Mouse (Mus musculus) hindbrain, embryonic 13.5 days (tissue): ENCODE measurements around the gene Ppp4r2. TPM values are rescaled to one million over a fixed set of nuclear protein-coding genes. Genes with fewer than 3 reads are reported as not detected.
A peak's percentile ranks its signal among the peaks of the same experiment; 100 is the strongest.

Experiments
- ATAC-seq: fragments of 200-750 bp; cut with Nextera tagmentation; 2 replicates; pipeline ENCODE4 v1.8.0; 2017; ENCODE audit warnings: moderate TSS enrichment; ENCODE audit not compliant: low FRiP score
- H3K27ac ChIP-seq: fragments of 300-500 bp; sonication (generic); 2 replicates; pipeline ENCODE4 v1.5.1; 2015; ENCODE audit warnings: inconsistent platforms, mild to moderate bottlenecking, moderate library complexity
- H3K27me3 ChIP-seq: fragments of 300-500 bp; sonication (generic); 2 replicates; pipeline ENCODE4 v1.6.1; 2015; ENCODE audit warnings: mild to moderate bottlenecking, inconsistent platforms
- H3K36me3 ChIP-seq: fragments of 300-500 bp; sonication (generic); 2 replicates; pipeline ENCODE4 v1.6.1; 2015; ENCODE audit warnings: mild to moderate bottlenecking, inconsistent platforms
- H3K4me1 ChIP-seq: fragments of 300-500 bp; sonication (generic); replicated peaks from 2 replicates; pipeline ENCODE4 v1.6.1; 2015; ENCODE audit warnings: inconsistent platforms
- H3K4me2 ChIP-seq: fragments of 300-500 bp; sonication (generic); 2 replicates; pipeline ENCODE4 v1.6.1; 2015; ENCODE audit warnings: inconsistent platforms, mild to moderate bottlenecking, moderate library complexity
- H3K4me3 ChIP-seq: fragments of 300-500 bp; sonication (generic); 2 replicates; pipeline ENCODE4 v1.5.1; 2015; ENCODE audit warnings: mild to moderate bottlenecking, inconsistent platforms
- H3K9ac ChIP-seq: fragments of 300-500 bp; sonication (generic); 2 replicates; pipeline ENCODE4 v1.6.1; 2015; ENCODE audit warnings: mild to moderate bottlenecking, inconsistent platforms
- H3K9me3 ChIP-seq: fragments of 300-500 bp; sonication (generic); 2 replicates; pipeline ENCODE4 v1.6.1; 2016; ENCODE audit warnings: inconsistent platforms
- whole genome bisulfite sequencing: fragments of 180-500 bp; shearing (Covaris S2); methylation state at CpG from one replicate; pipeline ENCODE4 v1.1.7; 2015; 5-methylcytosine and 5-hydroxymethylcytosine counted together
- polyA plus RNA-seq: library from polyadenylated mRNA; unstranded; fragments of >200 nt; fragmentation: Nextera tagmentation; extraction: Ambion mirVana; gene quantifications from 2 replicates; pipeline ENCODE4 v1.2.1, GENCODE M21; 2015

The Ppp4r2 gene
- polyA plus RNA-seq, 1 experiment from 2014 or later: 20.9 TPM

DNA sequence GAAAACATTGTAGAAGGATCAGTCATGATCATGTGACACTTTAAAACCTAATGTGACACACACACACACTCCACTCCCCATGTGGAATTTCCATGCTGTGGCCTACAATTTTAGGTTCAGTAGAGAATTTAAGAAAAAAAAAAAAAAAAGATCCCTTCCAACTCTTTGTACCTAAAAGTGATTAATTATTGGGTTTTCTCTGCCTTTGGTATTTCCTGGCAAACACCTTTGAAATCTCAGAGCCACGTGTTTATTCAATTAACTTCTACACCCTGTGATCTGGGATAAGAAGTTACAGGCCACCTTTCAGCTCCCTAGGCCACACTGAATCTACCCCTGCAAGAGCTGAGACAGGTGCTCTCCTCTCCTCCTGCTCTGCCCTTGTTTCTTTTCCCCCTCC, 25.7 kb upstream of the Ppp4r2 start:
- WGBS: 70% methylated on average over 1 of the region's 1 CpGs
- H3K4me1 ChIP-seq: 0 out of 2 replicates have a peak, but pooled peaks cover 2% of the 10 kb centered on the region

DNA sequence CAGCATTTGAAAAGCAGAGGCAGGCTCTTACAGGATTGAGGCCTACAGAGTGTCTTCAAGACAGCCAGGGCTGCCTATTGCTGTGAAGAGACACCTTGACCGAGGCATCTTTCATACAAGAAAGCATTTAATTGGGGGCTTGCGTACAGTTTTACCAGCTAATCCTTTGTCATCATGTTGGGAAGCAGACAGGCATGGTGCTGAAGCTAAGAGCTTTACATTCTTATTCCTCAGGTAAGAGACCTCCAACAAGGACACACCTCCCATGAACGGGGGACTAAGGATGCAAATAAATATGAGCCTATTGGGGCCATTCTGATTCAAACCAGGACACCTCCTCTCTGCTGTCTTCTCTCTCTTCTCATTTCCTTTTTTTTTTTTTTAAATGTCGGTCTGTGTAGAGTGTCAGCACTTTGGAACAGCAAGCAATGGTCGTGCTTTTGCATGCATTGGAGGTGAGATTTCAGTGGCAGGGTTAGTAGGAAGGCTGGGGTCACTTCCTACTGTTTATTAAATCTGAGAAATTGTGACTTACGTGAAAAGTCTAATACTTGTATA, 25.1 kb upstream of the Ppp4r2 start:
- Histone ChIP-seq H3K27me3 (no peaks in the 10 kb centered on the region), H3K4me3 (no peak overlapping the region), H3K36me3 (no peaks in the 10 kb centered on the region), H3K4me1 (no peaks in the 10 kb centered on the region), H3K27ac (no peak overlapping the region), H3K4me2 (no peak overlapping the region), H3K9me3 (no peaks in the 10 kb centered on the region), H3K9ac (no peak overlapping the region)
- ATAC-seq: no peak
- WGBS: 94% methylated on average over 6 of the region's 6 CpGs

More for the DNA sequence above, 25.7 kb upstream of the Ppp4r2 start:
- Histone ChIP-seq H3K4me2 (no peak overlapping the region), H3K27ac (no peak overlapping the region), H3K4me3 (no peak overlapping the region), H3K9ac (no peak overlapping the region), H3K27me3 (no peaks in the 10 kb centered on the region), H3K9me3 (no peaks in the 10 kb centered on the region), H3K36me3 (no peaks in the 10 kb centered on the region)
- no peak for ATAC-seq

DNA sequence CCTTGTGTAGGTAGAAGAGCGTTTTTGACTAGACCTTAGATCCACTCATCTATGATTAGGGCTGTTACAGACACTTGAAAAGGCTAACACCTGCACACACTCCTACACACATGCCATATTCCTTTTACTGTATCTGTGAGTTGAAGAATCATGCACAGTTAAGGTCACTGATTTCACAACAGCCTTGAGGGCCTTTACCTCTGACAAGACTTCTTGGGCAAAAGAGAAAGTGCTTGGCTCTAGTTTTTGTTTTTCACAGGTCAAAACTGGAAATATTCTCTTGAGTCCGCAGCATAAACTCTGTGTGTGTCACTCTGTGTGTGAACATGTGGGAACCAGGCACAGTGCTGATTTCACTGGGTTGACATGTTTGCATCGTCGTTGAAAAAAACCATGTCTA, 23.3 kb upstream of the Ppp4r2 start:
- H3K27me3 ChIP-seq: no peaks in the 10 kb centered on the region

GRCm38 (mm10) chr6:100811731-100812130, 21.7 kb upstream of the Ppp4r2 start:
- ATAC-seq: no peak
- 82% methylated on average over 3 of the region's 3 CpGs for WGBS
- H3K4me1 ChIP-seq: no peaks in the 10 kb centered on the region
- no peak overlapping the region for H3K4me2 ChIP-seq
- H3K36me3 ChIP-seq: no peaks in the 10 kb centered on the region
- H3K27ac ChIP-seq: no peak overlapping the region
- no peak overlapping the region for H3K4me3 ChIP-seq
- no peaks in the 10 kb centered on the region for H3K9me3 ChIP-seq
- H3K9ac ChIP-seq: no peak overlapping the region
- no peaks in the 10 kb centered on the region for H3K27me3 ChIP-seq

More for the DNA sequence above, 23.3 kb upstream of the Ppp4r2 start:
- H3K4me1 ChIP-seq: no peaks in the 10 kb centered on the region
- WGBS: 90% methylated on average over 4 of the region's 4 CpGs
- H3K9me3 ChIP-seq: no peaks in the 10 kb centered on the region
- no peak overlapping the region for H3K27ac ChIP-seq
- H3K9ac ChIP-seq: no peak overlapping the region
- no peaks in the 10 kb centered on the region for H3K36me3 ChIP-seq
- no peak for ATAC-seq
- H3K4me2 ChIP-seq: no peak overlapping the region
- H3K4me3 ChIP-seq: no peak overlapping the region

DNA sequence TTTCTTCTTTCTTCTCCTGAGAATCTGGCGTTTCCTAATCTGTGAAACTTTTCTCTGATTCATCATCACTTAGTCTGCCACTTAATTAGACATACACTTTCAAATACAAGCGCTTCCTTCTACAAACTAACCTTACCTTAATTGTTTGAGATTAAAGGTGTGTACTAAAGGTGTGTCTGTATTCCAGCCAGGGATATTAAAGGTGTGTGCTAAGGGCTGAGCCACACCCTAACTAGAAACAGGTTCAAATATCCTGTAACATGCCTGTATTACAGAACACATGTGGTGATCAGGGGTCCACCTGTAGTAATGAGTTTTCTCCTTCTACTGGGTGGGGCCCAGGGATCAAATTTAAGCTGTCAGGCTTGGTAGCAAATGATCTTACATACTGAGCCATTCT, 12.1 kb upstream of the Ppp4r2 start:
- no peaks in the 10 kb centered on the region for H3K27me3 ChIP-seq
- no peak overlapping the region for H3K9ac ChIP-seq
- no peaks in the 10 kb centered on the region for H3K4me1 ChIP-seq
- no peaks in the 10 kb centered on the region for H3K9me3 ChIP-seq
- WGBS: 90% methylated on average over 2 of the region's 2 CpGs
- no peak overlapping the region for H3K4me2 ChIP-seq
- no peak overlapping the region for H3K4me3 ChIP-seq
- H3K36me3 ChIP-seq: no peaks in the 10 kb centered on the region
- ATAC-seq: no peak
- no peak overlapping the region for H3K27ac ChIP-seq

DNA sequence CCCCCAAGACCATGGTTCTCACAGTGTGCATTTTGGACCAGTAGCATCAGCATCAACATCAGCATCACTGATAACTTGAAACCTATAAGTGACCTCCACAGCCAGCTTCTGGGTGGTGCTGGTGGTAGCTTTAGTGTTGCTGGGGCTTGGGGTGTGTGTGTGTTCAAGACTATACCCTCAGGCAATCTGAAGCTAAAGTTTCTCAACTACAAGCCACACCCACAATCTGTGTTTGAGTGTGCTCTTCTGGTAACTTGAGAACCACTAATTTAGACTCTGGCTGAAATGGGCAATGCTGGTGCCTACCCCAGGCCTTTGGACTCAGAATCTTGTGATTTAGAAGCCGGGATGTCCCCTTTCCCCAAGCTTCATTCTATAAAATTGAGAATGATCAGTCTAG, 10.1 kb upstream of the Ppp4r2 start:
- Histone ChIP-seq H3K27ac (no peak overlapping the region), H3K9ac (no peak overlapping the region), H3K36me3 (no peaks in the 10 kb centered on the region), H3K27me3 (no peaks in the 10 kb centered on the region), H3K4me1 (no peaks in the 10 kb centered on the region), H3K4me2 (no peak overlapping the region), H3K9me3 (no peaks in the 10 kb centered on the region), H3K4me3 (no peak overlapping the region)
- 85% methylated on average over 1 of the region's 1 CpGs for WGBS
- ATAC-seq: no peak

GRCm38 (mm10) chr6:100824381-100824965, 8.9 kb upstream of the Ppp4r2 start:
- H3K4me3 ChIP-seq: no peak overlapping the region

DNA sequence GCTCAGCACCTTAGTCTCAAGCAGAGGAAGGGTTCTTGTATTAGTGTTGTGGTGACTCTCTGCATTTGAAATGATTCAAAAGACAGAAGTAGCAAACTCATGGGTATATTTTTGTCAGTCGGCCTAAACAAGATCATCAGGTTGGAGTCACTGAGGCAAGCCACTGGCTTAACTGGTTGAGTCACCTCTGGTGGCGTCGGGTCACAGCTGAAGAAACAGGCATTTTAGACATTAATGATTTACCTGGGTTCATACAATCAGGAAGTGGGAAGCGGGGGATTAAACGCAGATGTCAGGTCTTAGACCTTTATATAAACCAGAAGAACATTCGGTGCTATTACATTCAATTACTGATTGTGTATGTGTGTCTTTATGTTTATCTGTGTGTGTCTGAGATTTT, 7.4 kb upstream of the Ppp4r2 start:
- Histone ChIP-seq H3K36me3 (no peaks in the 10 kb centered on the region), H3K4me1 (no peaks in the 10 kb centered on the region), H3K9me3 (no peaks in the 10 kb centered on the region), H3K27ac (no peak overlapping the region), H3K27me3 (no peaks in the 10 kb centered on the region), H3K4me2 (no peak overlapping the region), H3K9ac (no peak overlapping the region), H3K4me3 (no peak overlapping the region)
- 89% methylated on average over 6 of the region's 6 CpGs for WGBS
- ATAC-seq: no peak

More at GRCm38 (mm10) chr6:100824381-100824965, 8.9 kb upstream of the Ppp4r2 start:
- Histone ChIP-seq H3K4me2 (no peak overlapping the region), H3K27me3 (no peaks in the 10 kb centered on the region), H3K36me3 (no peaks in the 10 kb centered on the region), H3K9me3 (no peaks in the 10 kb centered on the region), H3K4me1 (no peaks in the 10 kb centered on the region), H3K9ac (no peak overlapping the region), H3K27ac (no peak overlapping the region)
- 67% methylated on average over 7 of the region's 7 CpGs for WGBS
- no peak for ATAC-seq

- Histone ChIP-seq H3K27ac (no peak overlapping the region), H3K27me3 (no peaks in the 10 kb centered on the region), H3K9me3 (no peaks in the 10 kb centered on the region), H3K9ac (no peak overlapping the region), H3K4me2 (no peak overlapping the region), H3K4me3 (no peak overlapping the region), H3K4me1 (no peaks in the 10 kb centered on the region), H3K36me3 (no peaks in the 10 kb centered on the region)
- no peak for ATAC-seq
- WGBS: 91% methylated on average over 7 of the region's 7 CpGs
These were observed 4.9 kb upstream of the Ppp4r2 start for GRCm38 (mm10) chr6:100828565-100828964.

- Histone ChIP-seq H3K9ac (no peak overlapping the region), H3K36me3 (no peaks in the 10 kb centered on the region), H3K4me3 (no peak overlapping the region), H3K4me2 (no peak overlapping the region), H3K27me3 (no peaks in the 10 kb centered on the region), H3K9me3 (no peaks in the 10 kb centered on the region), H3K4me1 (peaks cover 5% of the 10 kb centered on the region), H3K27ac (no peak overlapping the region)
- 78% methylated on average over 5 of the region's 5 CpGs for WGBS
- no peak for ATAC-seq
These were observed 3.7 kb upstream of the Ppp4r2 start for GRCm38 (mm10) chr6:100829770-100830169.

GRCm38 (mm10) chr6:100831188-100831587, 2.2 kb upstream of the Ppp4r2 start:
- 92% methylated on average over 3 of the region's 3 CpGs for WGBS
- peaks cover 10% of the 10 kb centered on the region for H3K36me3 ChIP-seq
- no peak overlapping the region for H3K27ac ChIP-seq
- peaks cover 17% of the 10 kb centered on the region for H3K4me1 ChIP-seq
- H3K4me3 ChIP-seq: no peak overlapping the region
- H3K4me2 ChIP-seq: no peak overlapping the region
- no peaks in the 10 kb centered on the region for H3K27me3 ChIP-seq
- H3K9ac ChIP-seq: no peak overlapping the region
- ATAC-seq: no peak
- H3K9me3 ChIP-seq: no peaks in the 10 kb centered on the region

GRCm38 (mm10) chr6:100831751-100832150, 1.7 kb upstream of the Ppp4r2 start:
- Histone ChIP-seq H3K4me1 (peaks cover 20% of the 10 kb centered on the region), H3K27ac (no peak overlapping the region), H3K27me3 (no peaks in the 10 kb centered on the region), H3K4me2 (no peak overlapping the region), H3K4me3 (no peak overlapping the region), H3K36me3 (peaks cover 15% of the 10 kb centered on the region), H3K9ac (no peak overlapping the region), H3K9me3 (no peaks in the 10 kb centered on the region)
- 87% methylated on average over 6 of the region's 6 CpGs for WGBS
- ATAC-seq: no peak

DNA sequence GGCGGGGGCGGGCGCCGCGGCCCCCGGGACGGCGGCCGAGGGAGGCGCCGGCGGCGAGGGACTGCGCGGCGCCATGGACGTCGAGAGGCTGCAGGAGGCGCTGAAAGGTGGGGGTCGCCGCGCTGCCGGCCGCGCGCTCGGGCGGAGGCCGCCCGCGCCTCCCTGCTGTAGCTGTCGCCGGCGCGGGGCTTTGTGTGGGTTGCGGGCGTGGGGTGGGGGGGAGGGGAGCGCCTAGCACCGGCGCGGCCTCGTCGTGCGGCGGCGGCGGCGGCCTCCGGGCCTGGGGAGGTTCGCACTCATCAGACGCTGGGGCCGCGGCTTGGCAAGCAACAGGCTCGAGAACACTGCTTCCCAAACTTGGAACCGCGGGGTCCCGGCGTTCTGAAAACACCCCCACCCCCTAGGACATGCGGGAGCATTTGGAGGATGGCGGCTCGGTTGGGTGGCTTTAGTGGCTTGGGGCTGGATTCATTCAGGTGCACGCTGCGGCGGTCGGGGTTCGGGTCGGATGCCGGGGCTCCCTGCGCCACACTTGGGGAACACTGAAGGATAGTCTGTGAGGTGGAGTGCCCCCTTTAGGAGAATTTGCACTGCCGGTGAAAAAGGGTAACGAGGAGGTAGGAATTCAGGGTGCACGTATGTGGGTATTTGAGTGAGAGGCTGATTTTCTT, 524 bp downstream of the Ppp4r2 start:
- ATAC-seq: peak; percentile 91
- H3K36me3 ChIP-seq: peaks cover 35% of the 10 kb centered on the region

More for the DNA sequence above, 524 bp downstream of the Ppp4r2 start:
- Histone ChIP-seq H3K4me3 (peak overlapping the region; percentile 78), H3K9ac (peak overlapping the region; percentile 89), H3K27ac (peak overlapping the region; percentile 93), H3K9me3 (no peaks in the 10 kb centered on the region), H3K4me1 (peaks cover 36% of the 10 kb centered on the region), H3K4me2 (peak overlapping the region; percentile 66), H3K27me3 (no peaks in the 10 kb centered on the region)
- WGBS: 0% methylated on average over 49 of the region's 72 CpGs
